Mouse (Mus musculus): Measurements from ENCODE around the gene Pan3. TPM values are rescaled to one million over a fixed set of nuclear protein-coding genes. Genes with fewer than 3 reads are reported as not detected.

Gene Pan3
- total and polyA plus RNA-seq, 3 experiments: 60.6 to 61.5 TPM; not detected in 1

DNA sequence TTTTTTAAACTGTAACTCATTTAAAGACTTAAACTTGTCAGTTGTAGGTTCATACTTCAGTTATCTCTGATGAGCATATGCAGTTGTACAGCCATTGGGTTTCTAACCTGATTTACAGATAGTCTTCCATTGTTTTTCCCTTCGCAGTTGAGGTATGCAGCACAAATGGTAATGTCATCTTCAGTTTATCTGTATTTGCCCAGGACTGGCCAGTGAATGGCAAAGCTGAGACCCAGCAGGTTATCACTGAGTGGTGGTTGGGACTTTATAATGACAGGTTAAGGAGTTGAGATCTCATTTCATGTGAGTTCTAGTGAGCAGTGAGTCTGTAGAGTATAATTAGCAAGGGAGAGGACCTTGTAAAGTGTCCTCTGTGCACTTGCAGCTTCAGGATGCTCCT, 12.0 kb downstream of the Pan3 start (continued):
- TF ChIP-seq ZMIZ1 (IDR thresholded peaks at IDR 0.05; ENCODE audit: low read depth, low read length): peak; percentile 64; the same call in 1 of the 2 replicates

DNA sequence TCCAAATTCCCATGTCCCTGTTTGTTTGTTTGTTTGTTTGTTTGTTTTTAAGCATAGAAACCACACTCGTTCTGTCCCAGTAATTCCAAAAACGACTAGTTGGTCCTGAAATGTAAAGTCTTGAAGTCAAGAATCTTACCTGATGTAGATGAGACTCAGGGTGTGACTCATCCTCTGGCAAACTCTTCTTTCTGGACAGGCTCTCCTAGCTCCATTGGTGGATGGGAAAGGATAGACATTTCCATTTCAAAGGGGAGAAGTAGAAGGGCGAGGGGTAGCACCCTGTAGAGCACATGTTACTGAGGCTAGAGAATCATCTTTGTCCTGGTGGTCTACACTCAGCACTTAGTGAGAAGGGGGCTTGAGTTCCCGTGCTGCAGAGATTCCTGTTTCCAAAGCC, 12.8 kb downstream of the Pan3 start:
- H3K4me3 ChIP-seq (ENCODE audit: control insufficient read depth in 1 of 2, insufficient read depth in 1 of 2, low read depth in 2 of 2, low read length in 2 of 2): no peak overlapping the region
- H3K9ac ChIP-seq (ENCODE audit: control insufficient read depth, low read depth, low read length, poor library complexity, severe bottlenecking): no peak overlapping the region
- peaks cover 33 to 76% of the 10 kb centered on the region in 2 experiments for H3K36me3 ChIP-seq (ENCODE audit: control insufficient read depth in 1 of 2, insufficient read depth in 2 of 2, low read length in 2 of 2)
- H3K27ac ChIP-seq (ENCODE audit: control insufficient read depth, low read depth, low read length): peak overlapping the region; percentile 86
- H3K79me2 ChIP-seq (ENCODE audit: control insufficient read depth, insufficient read depth, low read length, poor library complexity): peaks cover 67% of the 10 kb centered on the region
- H3K4me1 ChIP-seq (ENCODE audit: control insufficient read depth in 1 of 2, insufficient read depth in 2 of 2, low read length in 2 of 2): peaks cover 44 to 65% of the 10 kb centered on the region in 2 experiments
- TF ChIP-seq MEF2A (IDR thresholded peaks at IDR 0.05; ENCODE audit: extremely low read depth, insufficient replicate concordance, low read depth, low read length, poor library complexity, severe bottlenecking) (no peak), POLR2AphosphoS2 (IDR thresholded peaks at IDR 0.05; ENCODE audit: low read length) (0 out of 2 replicates have a peak, but pooled peaks have one; percentile 8)
- DNase-seq (ENCODE audit: low read depth, low spot score): no peak
- H3K9me3 ChIP-seq (replicated peaks; ENCODE audit: insufficient read depth, low read length): no peaks in the 10 kb centered on the region
- H3K27me3 ChIP-seq (ENCODE audit: control insufficient read depth in 1 of 2, insufficient read depth in 2 of 2, low read length in 2 of 2): no peaks in the 10 kb centered on the region

DNA sequence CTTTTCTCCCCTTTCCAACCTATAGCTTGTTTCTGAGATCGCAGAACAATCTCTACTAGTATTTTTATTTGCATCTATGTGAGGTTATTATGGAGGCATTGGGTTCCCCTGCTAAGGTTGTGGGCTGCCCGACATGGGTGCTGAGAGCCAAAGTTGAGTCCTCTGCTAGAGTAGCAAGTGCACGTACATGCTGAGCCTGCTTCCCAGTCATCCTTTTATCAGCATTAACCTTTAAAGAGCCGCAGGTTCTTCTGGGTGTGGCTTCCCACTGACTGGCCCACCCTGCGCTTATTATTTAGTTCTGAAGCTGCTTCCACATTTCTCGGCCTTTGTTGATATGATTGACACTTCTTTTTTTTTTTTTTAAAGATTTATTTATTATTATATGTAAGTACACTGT, 14.3 kb downstream of the Pan3 start:
- DNase-seq (ENCODE audit: low read depth, low spot score): peak; percentile 82
- peak overlapping the region; percentile 7; a peak in 1 of 4 replicates for H3K4me3 ChIP-seq (ENCODE audit: control insufficient read depth in 1 of 2, insufficient read depth in 1 of 2, low read depth in 2 of 2, low read length in 2 of 2)
- H3K9ac ChIP-seq (ENCODE audit: control insufficient read depth, low read depth, low read length, poor library complexity, severe bottlenecking): peak overlapping the region; percentile 41
- H3K27me3 ChIP-seq (ENCODE audit: control insufficient read depth in 1 of 2, insufficient read depth in 2 of 2, low read length in 2 of 2): no peaks in the 10 kb centered on the region
- H3K79me2 ChIP-seq (ENCODE audit: control insufficient read depth, insufficient read depth, low read length, poor library complexity): peaks cover 67% of the 10 kb centered on the region
- peaks cover 30 to 69% of the 10 kb centered on the region in 2 experiments for H3K36me3 ChIP-seq (ENCODE audit: control insufficient read depth in 1 of 2, insufficient read depth in 2 of 2, low read length in 2 of 2)
- H3K4me1 ChIP-seq (ENCODE audit: control insufficient read depth in 1 of 2, insufficient read depth in 2 of 2, low read length in 2 of 2): peaks cover 40 to 64% of the 10 kb centered on the region in 2 experiments
- no peaks in the 10 kb centered on the region for H3K9me3 ChIP-seq (replicated peaks; ENCODE audit: insufficient read depth, low read length)
- peak overlapping the region; percentile 72 for H3K27ac ChIP-seq (ENCODE audit: control insufficient read depth, low read depth, low read length)
- TF ChIP-seq POLR2AphosphoS2 (IDR thresholded peaks at IDR 0.05; ENCODE audit: low read length) (no peak; the same call in 1 of the 2 replicates), GATA1 (IDR thresholded peaks at IDR 0.05; ENCODE audit: low read depth, low read length) (peak; percentile 57; the same call in 1 of the 2 replicates), TCF12 (IDR thresholded peaks at IDR 0.05; ENCODE audit: low read depth, low read length) (0 out of 2 replicates have a peak, but pooled peaks have one; percentile 42), TAL1 (IDR thresholded peaks at IDR 0.05; ENCODE audit: low read length) (no peak), MAFK (IDR thresholded peaks at IDR 0.05; ENCODE audit: borderline replicate concordance, low read depth, low read length) (0 out of 2 replicates have a peak, but pooled peaks have one; percentile 30), MEF2A (IDR thresholded peaks at IDR 0.05; ENCODE audit: extremely low read depth, insufficient replicate concordance, low read depth, low read length, poor library complexity, severe bottlenecking) (no peak), HCFC1 (IDR thresholded peaks at IDR 0.05; ENCODE audit: low read depth, low read length) (no peak), CHD1 (IDR thresholded peaks at IDR 0.05; ENCODE audit: low read depth, low read length) (no peak), NRF1 (IDR thresholded peaks at IDR 0.05; ENCODE audit: insufficient read depth, low read depth, low read length, poor library complexity, severe bottlenecking) (no peak), MXI1 (IDR thresholded peaks at IDR 0.05; ENCODE audit: low read depth, low read length) (peak; percentile 83), RCOR1 (IDR thresholded peaks at IDR 0.05; ENCODE audit: low read depth, low read length) (no peak), ZMIZ1 (IDR thresholded peaks at IDR 0.05; ENCODE audit: low read depth, low read length) (no peak), ZC3H11A (IDR thresholded peaks at IDR 0.05; ENCODE audit: low read depth, low read length) (peak; percentile 25; the same call in 1 of the 2 replicates), BHLHE40 (IDR thresholded peaks at IDR 0.05; ENCODE audit: borderline replicate concordance, low read depth, low read length) (0 out of 2 replicates have a peak, but pooled peaks have one; percentile 16), USF2 (IDR thresholded peaks at IDR 0.05; ENCODE audit: borderline replicate concordance in 1 of 2, insufficient read depth in 1 of 2, low read depth in 1 of 2, low read length in 2 of 2) (no peak), GABPA (IDR thresholded peaks at IDR 0.05; ENCODE audit: low read depth, low read length) (0 out of 2 replicates have a peak, but pooled peaks have one; percentile 35), CTCF (IDR thresholded peaks at IDR 0.05 in 2 of 3, conservative IDR thresholded peaks at IDR 0.05 in 1 of 3; ENCODE audit: control insufficient read depth in 1 of 3, insufficient read depth in 1 of 3, low read depth in 2 of 3, low read length in 3 of 3, poor library complexity in 1 of 3, severe bottlenecking in 1 of 3) (no peak), NELFE (IDR thresholded peaks at IDR 0.05; ENCODE audit: low read depth, low read length) (no peak), MYB (IDR thresholded peaks at IDR 0.05; ENCODE audit: low read depth, low read length) (0 out of 2 replicates have a peak, but pooled peaks have one; percentile 12), ZKSCAN1 (IDR thresholded peaks at IDR 0.05; ENCODE audit: low read depth, low read length) (no peak), POLR2A (IDR thresholded peaks at IDR 0.05; ENCODE audit: control insufficient read depth in 1 of 2, insufficient read depth in 1 of 2, low read depth in 1 of 2, low read length in 2 of 2, poor library complexity in 1 of 2) (peak in 1 of 2 experiments; percentile 47; a peak in 1 of 4 replicates), SMC3 (IDR thresholded peaks at IDR 0.05; ENCODE audit: low read depth, low read length) (no peak), KAT2A (conservative IDR thresholded peaks at IDR 0.05; ENCODE audit: low read depth, low read length) (no peak), MYC (IDR thresholded peaks at IDR 0.05; ENCODE audit: low read depth, low read length) (0 out of 2 replicates have a peak, but pooled peaks have one; percentile 15), MAX (IDR thresholded peaks at IDR 0.05; ENCODE audit: low read length) (peak; percentile 59; the same call in 1 of the 2 replicates), JUND (IDR thresholded peaks at IDR 0.05; ENCODE audit: low read depth, low read length) (no peak), TBP (IDR thresholded peaks at IDR 0.05; ENCODE audit: low read depth, low read length) (peak; percentile 86), MAZ (IDR thresholded peaks at IDR 0.05; ENCODE audit: low read depth, low read length) (no peak; the same call in 1 of the 2 replicates)
